Mouse (Mus musculus) megakaryocyte-erythroid progenitor cell, adult 5-6 weeks (primary cell): ENCODE results near the gene Lemd2. TPM values are rescaled to one million over a fixed set of nuclear protein-coding genes. Genes with fewer than 3 reads are reported as not detected.

Experiments
- ATAC-seq: replicated peaks from 2 replicates; pipeline ENCODE4 v1.8.0; 2016; ENCODE audit warnings: mild to moderate bottlenecking, inconsistent platforms; ENCODE audit not compliant: severe bottlenecking, poor library complexity, low FRiP score, low TSS enrichment
- total RNA-seq, 2 experiments: library from RNA; stranded (forward) in 1 of 2; stranded (reverse) in 1 of 2; fragments of 200-1000, 215-1000 nt in 1 of 2; fragments of >200 nt in 1 of 2; fragmentation: Nextera tagmentation in 1 of 2; gene quantifications; 2 replicates each; pipeline ENCODE4 v1.2.3; 2014 to 2017

Lemd2 gene
- total RNA-seq, 2 experiments from 2014 or later: 26.5 to 31.4 TPM

- no peak for ATAC-seq
Measured at GRCm38 (mm10) chr17:27229710-27230454, 25.6 kb upstream of the Lemd2 start.

- ATAC-seq: 0 out of 2 replicates have a peak, but pooled peaks have one; percentile 61
Measured at GRCm38 (mm10) chr17:27228216-27228915, 24.1 kb upstream of the Lemd2 start.

- ATAC-seq: no peak
Measured at GRCm38 (mm10) chr17:27227258-27227657, 23.0 kb upstream of the Lemd2 start.

- ATAC-seq: no peak
Measured at GRCm38 (mm10) chr17:27226701-27227100, 22.4 kb upstream of the Lemd2 start.

- no peak for ATAC-seq
Measured at GRCm38 (mm10) chr17:27225801-27226200, 21.5 kb upstream of the Lemd2 start.

- no peak for ATAC-seq
Measured at GRCm38 (mm10) chr17:27223821-27224220, 19.6 kb upstream of the Lemd2 start.

GRCm38 (mm10) chr17:27221562-27221961 is 17.3 kb upstream of the Lemd2 start:
- ATAC-seq: no peak

- ATAC-seq: no peak
Measured at GRCm38 (mm10) chr17:27218916-27219315, 14.6 kb upstream of the Lemd2 start.

- no peak for ATAC-seq
Measured at GRCm38 (mm10) chr17:27218364-27218763, 14.1 kb upstream of the Lemd2 start.

GRCm38 (mm10) chr17:27212768-27213525 is 8.7 kb upstream of the Lemd2 start:
- no peak for ATAC-seq

- ATAC-seq: no peak
Measured at GRCm38 (mm10) chr17:27212006-27212405, 7.7 kb upstream of the Lemd2 start.

GRCm38 (mm10) chr17:27207113-27207707 is 2.9 kb upstream of the Lemd2 start:
- ATAC-seq: no peak

GRCm38 (mm10) chr17:27203358-27204074 is 753 bp downstream of the Lemd2 start:
- no peak for ATAC-seq

GRCm38 (mm10) chr17:27202919-27203357 is 1.3 kb downstream of the Lemd2 start:
- no peak for ATAC-seq

- no peak for ATAC-seq
Measured at GRCm38 (mm10) chr17:27201981-27202380, 2.3 kb downstream of the Lemd2 start.

GRCm38 (mm10) chr17:27200801-27201200 is 3.5 kb downstream of the Lemd2 start:
- ATAC-seq: no peak

GRCm38 (mm10) chr17:27199864-27200263 is 4.4 kb downstream of the Lemd2 start:
- no peak for ATAC-seq

- no peak for ATAC-seq
Measured at GRCm38 (mm10) chr17:27199205-27199604, 5.1 kb downstream of the Lemd2 start.

GRCm38 (mm10) chr17:27196206-27196605 is 8.1 kb downstream of the Lemd2 start:
- no peak for ATAC-seq
